Mouse (Mus musculus) R1 (cell line): ENCODE results near the gene Mpv17.

ENCODE experiments used
- DNase-seq: peaks from one replicate; pipeline ENCODE4 v3.0.0-alpha.2; 2018; ENCODE audit warnings: low read depth, low spot score

Gene Mpv17

DNA sequence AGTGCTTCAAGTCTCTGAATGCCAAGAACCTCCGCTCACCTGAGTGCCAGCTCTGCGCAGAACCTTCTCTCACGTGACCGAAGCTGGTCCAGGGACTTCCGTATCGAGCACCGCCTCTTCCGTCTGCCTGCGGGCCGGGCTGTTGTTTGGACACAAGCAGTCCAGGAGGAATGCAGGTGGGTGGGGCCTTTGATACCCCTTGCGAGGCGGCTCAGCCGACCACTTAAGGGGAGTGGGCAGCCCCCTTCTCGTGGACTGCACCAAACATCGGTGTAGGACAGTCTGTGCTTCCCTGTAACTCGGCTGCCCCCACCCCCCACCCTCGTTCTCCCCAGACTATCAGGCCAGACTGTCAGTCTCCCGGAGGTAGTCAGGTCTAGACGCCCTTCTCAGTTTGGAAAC is at the start of gene Mpv17:
Gene Mpv17 (minus strand): TSS at position 100 of the 402 bp plus-strand sequence.
- peak; percentile 95 for DNase-seq

GRCm38 (mm10) chr5:31202933-31203332 is 48.9 kb upstream of the Mpv17 start:
- DNase-seq, result no peak

- peak; percentile 99 for DNase-seq
These were observed 47.9 kb upstream of the Mpv17 start, which contains the start of gene Zfp513 for GRCm38 (mm10) chr5:31201742-31202590. Gene Zfp513 (minus strand): TSS chr5:31202303.

GRCm38 (mm10) chr5:31201042-31201741 is 47.1 kb upstream of the Mpv17 start:
- no peak for DNase-seq

- no peak for DNase-seq
These were observed 46.3 kb upstream of the Mpv17 start for GRCm38 (mm10) chr5:31200327-31200768.

- DNase-seq, result peak; percentile 30
These were observed 45.8 kb upstream of the Mpv17 start for GRCm38 (mm10) chr5:31199893-31200292.

GRCm38 (mm10) chr5:31199321-31199892 is 45.4 kb upstream of the Mpv17 start:
- no peak for DNase-seq

DNA sequence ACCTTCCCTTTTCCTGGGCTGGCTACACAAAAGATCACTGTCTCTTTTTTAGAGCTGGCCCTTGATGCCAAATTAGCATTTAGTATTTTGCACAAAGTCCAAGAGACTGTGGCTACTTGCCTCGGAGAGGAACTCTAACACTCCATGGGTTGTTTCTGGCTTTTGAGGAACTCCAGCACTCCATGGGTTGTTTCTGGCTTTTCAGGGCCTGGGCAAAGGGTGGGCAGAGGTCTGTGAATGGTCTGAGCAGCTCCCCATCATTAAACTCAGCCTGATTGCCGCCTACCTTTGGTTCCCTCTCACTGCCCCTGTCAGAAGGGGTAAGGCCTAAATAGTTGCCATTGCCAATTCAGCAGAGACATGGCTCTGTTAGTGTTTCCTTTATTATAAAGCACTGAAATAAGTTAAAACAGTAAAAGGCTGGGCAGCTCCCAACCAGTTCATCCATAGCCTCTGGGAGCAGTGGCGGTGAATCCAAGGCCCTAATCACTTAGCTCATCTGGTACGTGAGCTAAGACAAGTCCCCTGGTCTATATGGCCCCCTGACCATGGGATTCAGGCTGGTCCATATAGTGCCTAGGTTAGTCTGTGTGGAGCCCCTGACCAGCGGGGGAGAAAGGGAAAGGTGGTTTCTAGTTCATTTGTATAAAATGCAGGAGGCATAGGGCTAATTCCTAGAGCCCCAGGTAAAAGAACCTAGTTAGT is 44.7 kb upstream of the Mpv17 start:
- DNase-seq, result no peak

GRCm38 (mm10) chr5:31198170-31198569 is 44.1 kb upstream of the Mpv17 start:
- no peak for DNase-seq

DNA sequence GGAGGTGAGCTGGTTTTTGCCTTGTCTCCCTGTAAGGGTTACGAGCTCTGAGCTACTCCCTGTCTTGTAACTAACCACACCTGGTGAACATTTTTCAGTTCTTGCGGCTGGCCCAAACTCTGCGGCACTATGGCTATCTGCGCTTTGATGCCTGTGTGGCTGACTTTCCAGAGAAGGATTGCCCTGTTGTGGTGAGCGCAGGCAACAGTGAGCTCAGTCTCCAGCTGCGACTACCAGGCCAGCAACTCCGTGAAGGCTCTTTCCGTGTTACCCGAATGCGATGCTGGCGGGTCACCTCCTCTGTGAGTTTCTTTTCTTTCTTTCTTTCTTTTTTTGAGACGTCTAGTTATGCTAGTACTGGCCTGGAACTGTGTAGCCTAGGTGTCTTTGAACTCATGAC is 43.0 kb upstream of the Mpv17 start:
- DNase-seq, result no peak

GRCm38 (mm10) chr5:31196207-31196606 is 42.2 kb upstream of the Mpv17 start:
- DNase-seq, result no peak

GRCm38 (mm10) chr5:31195671-31196070 is 41.6 kb upstream of the Mpv17 start:
- DNase-seq, result no peak

DNA sequence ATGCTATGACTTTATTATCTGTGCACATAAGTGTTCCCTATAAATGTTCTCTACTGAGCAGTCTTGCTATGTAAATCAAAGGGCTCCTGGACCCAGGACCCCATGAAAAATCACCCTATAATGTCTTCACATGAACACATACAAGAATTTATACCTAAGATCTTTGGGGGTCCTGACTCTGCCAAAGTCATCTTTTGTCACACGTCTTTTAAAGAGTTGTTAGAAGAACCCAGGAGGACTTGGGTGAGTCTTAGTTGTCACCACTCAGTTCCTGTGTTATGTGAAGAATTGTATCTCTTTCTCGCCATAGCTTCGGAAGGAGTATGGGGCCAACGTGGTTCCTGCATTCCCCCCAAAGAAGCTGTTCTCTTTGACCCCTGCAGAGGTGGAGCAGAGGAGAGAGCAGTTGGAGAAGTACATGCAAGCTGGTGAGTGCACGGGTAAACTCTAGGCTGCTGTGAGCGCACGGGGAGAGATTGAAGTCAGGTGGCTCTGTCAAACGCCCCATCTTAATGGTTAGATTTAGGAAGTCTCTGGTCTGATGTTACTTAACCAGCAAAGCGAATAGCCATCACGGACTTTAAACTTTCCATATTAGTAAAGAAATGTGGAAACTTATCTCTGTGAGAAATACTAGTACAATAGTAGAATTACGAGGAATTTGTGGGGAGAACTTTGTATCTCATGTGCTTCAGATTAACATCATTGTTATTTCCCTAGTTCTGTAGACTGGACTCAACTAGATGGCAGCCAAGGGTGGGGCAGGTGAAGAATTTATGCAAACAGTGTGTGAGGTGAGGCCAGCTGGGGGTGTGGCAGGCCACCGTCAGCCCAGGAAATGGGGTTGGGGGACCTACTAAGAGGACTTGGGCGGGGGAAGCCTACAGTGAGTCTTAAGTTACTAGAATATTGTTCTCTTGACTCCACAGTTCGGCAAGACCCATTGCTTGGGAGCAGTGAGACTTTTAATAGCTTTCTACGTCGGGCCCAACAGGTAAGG is 40.7 kb upstream of the Mpv17 start:
- DNase-seq, result peak; percentile 88

DNA sequence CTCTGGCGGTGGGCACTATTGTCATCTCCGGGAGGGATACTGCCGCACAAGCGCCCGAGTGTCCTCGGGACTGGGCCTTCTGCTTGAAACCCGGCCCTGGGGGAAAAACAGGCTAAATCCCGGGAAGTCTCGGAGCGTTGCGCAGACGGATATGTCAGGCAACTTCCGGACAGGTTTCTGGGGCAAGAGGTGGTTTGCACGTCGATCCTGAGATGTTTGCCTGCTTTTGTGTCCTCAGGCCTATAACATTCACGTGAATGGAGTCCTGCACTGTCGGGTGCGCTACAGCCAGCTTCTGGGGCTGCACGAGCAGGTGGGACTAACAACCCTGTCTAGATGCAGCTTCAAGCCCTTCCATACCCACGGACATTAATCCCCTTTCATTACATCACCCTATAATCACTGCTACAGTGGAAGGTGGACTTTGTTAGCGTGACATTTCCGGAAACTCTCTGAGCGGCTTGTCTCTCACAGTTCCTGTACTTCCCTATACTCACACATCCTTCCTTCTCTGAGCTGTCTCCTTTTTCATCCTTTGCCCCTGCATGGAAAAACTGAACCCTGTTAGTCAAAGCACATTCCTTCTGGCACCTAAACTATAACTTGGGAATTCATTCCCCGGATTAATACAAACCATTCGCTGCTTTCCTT is 39.7 kb upstream of the Mpv17 start:
- DNase-seq, result peak; percentile 44

DNA sequence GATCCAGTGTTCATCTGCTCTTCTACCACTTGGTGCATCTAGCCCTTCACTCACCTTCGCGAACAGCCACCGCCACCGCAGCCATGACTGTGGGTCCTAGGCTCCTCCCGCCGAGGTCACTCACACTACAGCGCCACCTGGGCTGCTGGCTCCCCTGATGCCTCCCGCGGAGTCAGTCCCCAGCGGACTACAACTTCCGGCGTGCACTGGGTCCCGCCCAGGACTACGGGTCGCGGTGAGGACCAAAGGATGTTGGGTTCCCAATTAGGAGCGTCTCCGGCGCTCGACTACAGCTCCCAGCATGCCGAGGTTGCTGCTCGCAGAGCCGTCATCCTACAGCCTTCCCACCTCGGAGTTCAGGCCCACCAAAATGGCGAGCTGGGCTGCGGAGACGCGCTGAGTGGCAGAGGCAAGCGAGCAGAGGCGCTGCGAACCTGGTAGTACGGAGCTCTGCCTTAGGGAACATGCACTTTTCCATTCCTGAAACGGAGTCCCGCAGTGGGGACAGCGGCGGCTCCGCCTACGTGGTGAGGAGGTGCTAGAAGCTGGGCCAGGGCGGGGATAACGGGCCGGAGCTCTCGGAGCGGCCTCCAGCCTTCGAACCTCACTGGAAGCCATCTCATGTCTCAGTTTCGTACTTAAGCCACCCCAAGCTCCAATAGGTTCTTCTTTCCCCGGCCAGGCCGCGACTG is 39.0 kb upstream of the Mpv17 start, which contains the start of the genes Snx17 and Eif2b4:
Gene Snx17 (plus strand): TSS at position 289 of the 692 bp plus-strand sequence.
Gene Eif2b4 (minus strand): TSS at position 492 of the 692 bp plus-strand sequence.
- peak; percentile 99 for DNase-seq

GRCm38 (mm10) chr5:31192045-31192938 is 38.2 kb upstream of the Mpv17 start:
- no peak for DNase-seq

DNA sequence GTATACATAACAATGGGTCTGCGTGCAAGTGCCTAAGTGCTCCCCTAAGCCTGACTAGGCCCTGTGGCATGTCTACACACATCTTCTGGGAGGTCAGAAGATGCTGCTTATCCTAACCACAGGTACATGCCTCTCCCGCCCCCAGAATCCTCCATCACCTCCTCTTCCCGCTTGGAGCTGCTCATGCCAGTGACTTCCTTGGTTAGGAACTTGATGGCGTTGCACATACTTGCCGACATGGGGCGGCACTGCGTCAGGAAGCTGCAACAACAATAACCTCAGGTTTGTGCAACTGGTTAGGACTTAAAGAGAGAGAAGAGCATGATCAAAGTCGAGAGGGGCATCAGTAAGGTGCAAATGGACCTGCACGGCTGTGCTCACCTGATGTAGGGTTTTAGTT is 36.1 kb upstream of the Mpv17 start:
- peak; percentile 65 for DNase-seq

DNA sequence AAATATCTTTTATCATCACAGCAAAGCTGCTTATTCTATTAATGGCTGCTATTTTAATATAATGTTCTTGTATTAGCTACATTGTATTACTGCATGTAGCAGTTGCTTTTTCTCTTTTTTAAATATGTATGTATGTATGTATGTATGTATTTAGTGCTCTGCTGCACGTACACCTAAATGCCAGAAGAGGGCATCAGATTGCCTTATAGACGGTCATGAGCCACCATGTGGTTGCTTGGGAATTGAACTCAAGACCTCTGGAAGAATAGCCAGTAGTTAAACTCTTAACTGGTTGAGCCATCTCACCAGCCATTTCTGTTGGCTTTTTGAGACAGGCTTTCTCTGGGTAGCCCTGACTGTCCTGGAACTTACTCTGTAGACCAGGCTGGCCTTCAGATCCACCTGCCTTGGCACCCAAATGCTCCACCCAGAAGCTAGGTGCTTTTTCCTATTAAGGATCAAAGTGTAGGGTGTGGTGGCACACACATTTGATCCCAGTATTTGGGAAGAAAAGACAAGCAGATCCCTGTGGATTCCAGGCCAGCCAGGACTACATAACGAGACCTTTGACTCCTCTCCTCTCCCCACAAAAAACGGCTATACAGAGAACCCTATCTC is 34.3 kb upstream of the Mpv17 start:
- DNase-seq, result peak; percentile 83
